Mouse (Mus musculus) bone marrow, adult 2 months (tissue): ENCODE measurements around the gene Zfp800. TPM values are rescaled to one million over a fixed set of nuclear protein-coding genes. Genes with fewer than 3 reads are reported as not detected.

Experiments used
- H3K27ac ChIP-seq: fragments of 200-500 bp; 2 replicates; pipeline ENCODE4 v1.5.1; 2012; ENCODE audit warnings: low read depth, mild to moderate bottlenecking, control low read depth, inconsistent platforms, low read length; ENCODE audit not compliant: control insufficient read depth, poor library complexity, insufficient read depth
- H3K4me1 ChIP-seq: fragments of 200-500 bp; 2 replicates; pipeline ENCODE4 v1.6.1; 2011; ENCODE audit warnings: low read length; ENCODE audit not compliant: control insufficient read depth, insufficient read depth
- H3K4me3 ChIP-seq: fragments of 200-500 bp; replicated peaks from 2 replicates; pipeline ENCODE3; 2011; ENCODE audit warnings: mild to moderate bottlenecking, low read depth, low read length, control low read depth; ENCODE audit not compliant: control insufficient read depth
- CTCF ChIP-seq: fragments of 200-500 bp; IDR thresholded peaks from 2 replicates; pipeline ENCODE4 v1.5.1; 2011; ENCODE audit warnings: low read length, control low read depth; ENCODE audit not compliant: control insufficient read depth, insufficient read depth
- POLR2A ChIP-seq: fragments of 200-500 bp; IDR thresholded peaks from 2 replicates; pipeline ENCODE4 v1.6.1; 2011; ENCODE audit warnings: low read depth, mild to moderate bottlenecking, control low read depth, low read length, borderline replicate concordance; ENCODE audit not compliant: control insufficient read depth
- WGBS: fragments of 180-500 bp; shearing (Covaris S2); methylation state at CpG from one replicate; pipeline ENCODE4 v1.1.7; 2018; 5-methylcytosine and 5-hydroxymethylcytosine counted together
- polyA plus RNA-seq: library from polyadenylated mRNA; stranded (reverse); fragments of >200 nt; gene quantifications from 2 replicates; pipeline ENCODE4 v1.2.4, GENCODE M21; 2011; ENCODE audit warnings: low replicate concordance; ENCODE audit not compliant: missing spikeins, insufficient read depth, insufficient read length

The Zfp800 gene
- 10.0 and 10.3 TPM in 2 replicates for polyA plus RNA-seq

DNA sequence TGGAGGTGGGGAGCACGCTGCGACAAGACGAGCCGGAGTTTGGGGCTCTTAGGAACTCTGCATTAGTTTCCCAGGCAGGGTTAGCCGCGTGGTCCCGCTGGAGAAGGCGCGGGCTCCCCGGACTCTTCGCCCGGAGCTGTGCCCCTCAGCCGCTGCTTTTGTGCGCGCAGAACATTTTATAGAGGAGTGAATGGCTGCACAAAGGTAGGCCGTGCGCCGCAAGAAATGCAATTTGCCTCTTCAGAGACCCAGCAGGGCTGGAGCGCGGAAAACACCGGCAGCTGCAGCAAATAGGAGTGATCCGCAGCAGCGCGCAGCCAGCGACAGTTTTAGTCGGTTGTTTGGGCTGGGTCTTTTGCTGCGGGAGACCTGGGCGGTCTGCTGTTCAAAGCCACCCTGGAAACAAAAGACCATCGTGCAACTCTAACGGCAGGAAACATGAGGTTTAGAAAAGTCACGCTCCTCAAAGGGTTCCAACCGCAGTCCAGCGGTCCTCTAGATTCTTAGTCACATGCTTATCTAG lies at the start of gene Zfp800:
TSS of gene Zfp800 (minus strand) at position 325 of the 523 bp plus-strand sequence.
- Histone ChIP-seq H3K4me3 (peak within 1 kb of the TSS; percentile 47), H3K27ac (no peak within 1 kb of the TSS), H3K4me1 (no peaks in the 10 kb centered on the region; the same call in 1 of the 2 replicates)
- WGBS = under 1% methylated on average over 33 of the region's 33 CpGs
- TF ChIP-seq POLR2A (no peak), CTCF (no peak)

DNA sequence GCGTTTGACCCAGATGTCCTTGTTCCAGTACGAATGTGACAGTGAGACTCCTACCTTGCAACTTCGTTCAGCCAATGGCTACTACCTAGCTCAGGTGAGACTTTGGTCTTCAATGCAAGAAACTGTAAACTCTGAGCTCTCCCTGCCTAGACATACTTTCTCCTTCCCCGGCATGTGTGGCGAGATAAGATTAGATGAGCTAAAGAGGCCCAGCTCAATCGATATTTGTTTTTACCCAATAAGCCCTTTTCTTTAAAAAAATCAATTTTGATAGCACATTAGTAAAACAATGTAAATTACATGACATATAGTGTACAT lies 33.7 kb upstream of the Zfp800 start:
- no peak overlapping the region for H3K4me3 ChIP-seq
- H3K4me1 ChIP-seq = no peaks in the 10 kb centered on the region
- 81% methylated on average over 6 of the region's 6 CpGs for WGBS
- H3K27ac ChIP-seq = no peak overlapping the region
- TF ChIP-seq POLR2A (no peak), CTCF (no peak)

DNA sequence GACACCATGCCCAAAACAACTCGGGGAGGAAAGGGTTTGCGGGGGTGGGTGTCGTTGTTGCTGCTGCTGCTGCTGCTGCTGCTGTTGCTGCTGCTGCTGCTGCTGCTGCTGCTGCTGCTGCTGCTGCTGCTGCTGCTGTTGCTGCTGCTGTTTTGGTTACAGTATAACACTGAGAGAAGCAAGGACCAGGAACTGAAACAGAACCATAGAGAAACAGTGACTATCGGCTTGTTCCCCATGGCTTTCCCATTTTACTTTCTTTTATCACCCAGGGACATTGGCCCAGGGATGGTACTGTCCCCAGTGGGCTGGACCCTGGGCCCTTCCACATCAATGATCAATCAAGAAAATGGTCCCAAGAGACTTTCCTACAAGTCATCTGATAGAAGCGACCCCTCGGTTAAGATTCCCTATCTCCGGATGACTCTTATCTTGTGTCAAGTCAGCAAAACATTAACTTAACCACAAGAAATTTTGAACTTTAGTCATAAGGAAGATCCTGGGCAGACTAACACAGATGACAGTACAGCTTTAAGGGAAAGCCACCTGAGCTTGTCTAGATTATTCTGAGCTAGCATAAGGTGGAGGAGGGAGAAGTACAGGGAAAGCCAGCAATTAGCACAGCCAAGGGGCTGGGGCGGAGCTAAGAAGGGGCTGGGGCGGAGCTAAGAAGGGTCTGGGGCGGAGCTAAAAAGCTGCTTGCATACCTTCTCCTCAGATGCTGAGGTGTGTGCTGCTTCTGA lies 33.2 kb upstream of the Zfp800 start:
- H3K27ac ChIP-seq = no peak overlapping the region
- 72% methylated on average over 10 of the region's 10 CpGs for WGBS
- no peak for TF ChIP-seq POLR2A
- no peak for TF ChIP-seq CTCF
- no peak overlapping the region for H3K4me3 ChIP-seq
- H3K4me1 ChIP-seq = no peaks in the 10 kb centered on the region

DNA sequence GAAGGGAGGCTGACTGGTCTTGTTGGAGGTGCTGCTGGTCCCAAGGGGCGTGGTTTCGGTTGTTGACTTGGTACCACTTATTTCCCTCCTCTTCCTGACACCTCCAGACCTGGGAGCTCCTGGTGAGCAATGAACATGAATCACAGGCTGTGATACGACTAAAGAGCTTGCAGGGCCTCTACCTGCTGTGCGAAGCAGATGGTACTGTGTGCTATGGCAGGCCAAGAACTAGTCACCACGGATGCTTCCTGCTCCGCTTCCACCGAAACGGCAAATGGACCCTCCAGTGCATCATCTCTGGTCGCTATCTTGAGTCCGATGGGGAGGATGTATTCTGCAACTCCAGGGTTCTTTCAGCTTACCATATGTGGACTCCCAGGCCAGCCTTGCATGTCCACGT lies 32.1 kb upstream of the Zfp800 start:
- TF ChIP-seq CTCF (no peak), POLR2A (no peak)
- no peak overlapping the region for H3K4me3 ChIP-seq
- H3K27ac ChIP-seq = no peak overlapping the region
- H3K4me1 ChIP-seq = no peaks in the 10 kb centered on the region
- WGBS = 86% methylated on average over 11 of the region's 11 CpGs

DNA sequence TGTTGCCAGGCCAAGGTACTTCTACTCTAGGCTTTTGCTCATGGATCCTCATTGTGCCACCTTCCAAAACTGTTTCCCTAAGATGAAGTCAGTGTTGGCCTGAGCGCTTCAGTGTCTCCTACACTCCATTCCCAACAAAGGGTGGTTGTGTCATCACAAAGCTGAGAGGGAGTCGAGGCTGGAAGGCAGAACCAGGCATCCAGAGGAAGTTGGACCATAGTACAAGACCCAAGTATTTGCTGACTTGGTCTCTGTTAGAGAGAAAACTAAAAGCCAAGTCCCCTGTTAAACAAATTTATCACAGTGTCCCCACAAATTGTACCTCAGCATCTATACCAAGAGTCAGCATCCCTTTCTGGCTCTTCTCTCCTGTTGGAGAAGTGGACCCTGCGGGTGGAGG lies 30.5 kb upstream of the Zfp800 start, which contains the start of gene Gcc1:
TSS of gene Gcc1 (minus strand) at position 101 of the 400 bp plus-strand sequence.
- no peak within 1 kb of the TSS for H3K27ac ChIP-seq

DNA sequence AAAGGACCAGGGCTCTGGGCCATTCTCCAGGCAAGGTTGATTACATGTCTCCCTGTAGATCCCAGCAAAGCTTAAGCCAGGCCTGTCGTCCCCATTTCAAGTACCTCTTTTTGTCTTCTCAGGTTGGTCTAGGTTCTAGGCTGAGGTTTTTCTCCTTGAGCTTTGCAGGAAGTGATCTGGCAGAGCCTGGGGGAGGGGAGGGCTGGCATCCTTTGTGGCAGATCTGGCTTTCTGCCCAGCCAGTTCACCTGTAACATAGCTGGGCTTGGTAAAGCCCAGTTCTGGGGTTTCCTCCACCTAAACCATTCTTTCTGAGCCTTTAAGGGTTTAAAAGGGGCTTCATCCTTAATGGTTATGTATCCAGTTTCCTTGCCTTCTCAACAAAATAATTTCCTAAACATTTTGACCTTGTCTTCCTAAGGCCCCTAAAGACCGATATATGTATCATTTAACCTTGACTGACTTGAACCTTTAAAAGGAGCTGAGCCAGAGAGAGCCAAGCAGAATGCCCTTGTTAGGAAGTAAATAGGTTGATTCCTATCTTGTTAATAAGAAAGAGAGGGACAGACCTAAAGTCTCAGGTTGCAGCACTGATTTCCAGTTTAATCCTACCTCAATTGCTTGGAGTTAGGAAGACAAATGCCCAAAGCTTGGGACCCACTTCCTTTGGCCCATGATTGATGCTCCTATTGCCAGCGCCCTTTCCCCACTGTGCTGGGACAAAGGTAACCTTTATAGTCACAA lies 29.5 kb upstream of the Zfp800 start, which contains the start of gene Fscn3:
TSS of gene Fscn3 (plus strand) at position 694 of the 744 bp plus-strand sequence.
- no peak for TF ChIP-seq POLR2A
- TF ChIP-seq CTCF = no peak
- H3K27ac ChIP-seq = no peak within 1 kb of the TSS
- no peaks in the 10 kb centered on the region; the same call in 1 of the 2 replicates for H3K4me1 ChIP-seq
- WGBS = 65% methylated on average over 3 of the region's 3 CpGs
- H3K4me3 ChIP-seq = no peak within 1 kb of the TSS

More for the DNA sequence above, 30.5 kb upstream of the Zfp800 start, which contains the start of gene Gcc1:
- H3K4me3 ChIP-seq = no peak within 1 kb of the TSS
- no peaks in the 10 kb centered on the region; the same call in 1 of the 2 replicates for H3K4me1 ChIP-seq
- TF ChIP-seq CTCF = no peak
- no peak for TF ChIP-seq POLR2A
- WGBS = 82% methylated on average over 3 of the region's 3 CpGs

DNA sequence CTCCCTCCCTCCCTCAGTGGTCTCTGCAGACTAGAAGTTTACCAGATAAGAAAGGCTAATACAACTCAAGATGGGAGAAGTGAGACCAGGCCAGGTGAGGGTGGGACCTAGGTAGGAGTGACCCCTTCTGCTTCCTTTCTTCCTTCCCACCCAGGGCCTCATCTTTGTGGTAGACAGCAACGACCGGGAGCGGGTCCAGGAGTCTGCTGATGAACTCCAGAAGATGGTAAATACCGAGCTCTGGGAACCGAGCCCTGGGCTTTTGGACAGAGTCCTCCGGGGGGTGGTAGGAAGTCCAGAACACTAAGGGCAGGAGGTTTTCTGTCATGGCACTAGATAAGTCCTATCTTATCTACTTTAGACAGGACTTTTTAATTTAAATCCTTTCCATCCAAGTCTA lies 27.2 kb upstream of the Zfp800 start:
- no peaks in the 10 kb centered on the region; the same call in none of the 2 replicates for H3K4me1 ChIP-seq
- H3K27ac ChIP-seq = no peak overlapping the region
- H3K4me3 ChIP-seq = peak overlapping the region; percentile 97
- TF ChIP-seq CTCF (no peak), POLR2A (no peak)
- WGBS = 79% methylated on average over 6 of the region's 6 CpGs
